Mouse (Mus musculus): Measurements from ENCODE around the gene Tnfrsf14. TPM values are rescaled to one million over a fixed set of nuclear protein-coding genes. Genes with fewer than 3 reads are reported as not detected.
A peak's percentile ranks its signal among the peaks of the same experiment; 100 is the strongest.

The Tnfrsf14 gene
- total and polyA plus RNA-seq, 3 experiments, result 8.2 to 13.4 TPM; not detected in 1

- Histone ChIP-seq H3K4me1 (ENCODE audit: control insufficient read depth in 1 of 2, insufficient read depth in 2 of 2, low read length in 2 of 2) (peaks cover 3 to 24% of the 10 kb centered on the region in 2 experiments; a peak in 3 of 4 replicates), H3K27me3 (ENCODE audit: control insufficient read depth in 1 of 2, insufficient read depth in 2 of 2, low read length in 2 of 2) (no peaks in the 10 kb centered on the region), H3K36me3 (ENCODE audit: control insufficient read depth in 1 of 2, insufficient read depth in 2 of 2, low read length in 2 of 2) (peaks cover 0 to 4% of the 10 kb centered on the region in 2 experiments; a peak in 1 of 4 replicates), H3K9me3 (replicated peaks; ENCODE audit: insufficient read depth, low read length) (no peaks in the 10 kb centered on the region), H3K9ac (ENCODE audit: control insufficient read depth, low read depth, low read length, poor library complexity, severe bottlenecking) (peak overlapping the region; percentile 67), H3K4me3 (ENCODE audit: control insufficient read depth in 1 of 2, insufficient read depth in 1 of 2, low read depth in 2 of 2, low read length in 2 of 2) (peak overlapping the region; percentile 58 to 76), H3K79me2 (ENCODE audit: control insufficient read depth, insufficient read depth, low read length, poor library complexity) (no peaks in the 10 kb centered on the region; the same call in none of the 2 replicates), H3K27ac (ENCODE audit: control insufficient read depth, low read depth, low read length) (peak overlapping the region; percentile 89)
- TF ChIP-seq POLR2A (IDR thresholded peaks at IDR 0.05; ENCODE audit: control insufficient read depth in 1 of 2, insufficient read depth in 1 of 2, low read depth in 1 of 2, low read length in 2 of 2, poor library complexity in 1 of 2) (no peak), SIN3A (IDR thresholded peaks at IDR 0.05; ENCODE audit: low read length) (peak; percentile 13; the same call in 1 of the 2 replicates), GATA1 (IDR thresholded peaks at IDR 0.05; ENCODE audit: low read depth, low read length) (peak; percentile 28; the same call in 1 of the 2 replicates)
- DNase-seq (ENCODE audit: low read depth, low spot score), result no peak
These were observed 1.1 kb downstream of the Tnfrsf14 start for GRCm38 (mm10) chr4:154926969-154927898.

GRCm38 (mm10) chr4:154925413-154925812 is 3.0 kb downstream of the Tnfrsf14 start:
- no peak overlapping the region for H3K9ac ChIP-seq (ENCODE audit: control insufficient read depth, low read depth, low read length, poor library complexity, severe bottlenecking)
- peaks cover 0 to 4% of the 10 kb centered on the region in 2 experiments; a peak in 1 of 4 replicates for H3K36me3 ChIP-seq (ENCODE audit: control insufficient read depth in 1 of 2, insufficient read depth in 2 of 2, low read length in 2 of 2)

GRCm38 (mm10) chr4:154922931-154923330 is 5.4 kb downstream of the Tnfrsf14 start:
- Histone ChIP-seq H3K4me3 (ENCODE audit: control insufficient read depth in 1 of 2, insufficient read depth in 1 of 2, low read depth in 2 of 2, low read length in 2 of 2) (no peak overlapping the region), H3K9ac (ENCODE audit: control insufficient read depth, low read depth, low read length, poor library complexity, severe bottlenecking) (no peak overlapping the region)

More at GRCm38 (mm10) chr4:154925413-154925812, 3.0 kb downstream of the Tnfrsf14 start:
- Histone ChIP-seq H3K9me3 (replicated peaks; ENCODE audit: insufficient read depth, low read length) (no peaks in the 10 kb centered on the region), H3K4me3 (ENCODE audit: control insufficient read depth in 1 of 2, insufficient read depth in 1 of 2, low read depth in 2 of 2, low read length in 2 of 2) (no peak overlapping the region), H3K4me1 (ENCODE audit: control insufficient read depth in 1 of 2, insufficient read depth in 2 of 2, low read length in 2 of 2) (peaks cover 3 to 24% of the 10 kb centered on the region in 2 experiments; a peak in 3 of 4 replicates), H3K79me2 (ENCODE audit: control insufficient read depth, insufficient read depth, low read length, poor library complexity) (no peaks in the 10 kb centered on the region; the same call in none of the 2 replicates), H3K27me3 (ENCODE audit: control insufficient read depth in 1 of 2, insufficient read depth in 2 of 2, low read length in 2 of 2) (no peaks in the 10 kb centered on the region), H3K27ac (ENCODE audit: control insufficient read depth, low read depth, low read length) (no peak overlapping the region)
- peak; percentile 58 for DNase-seq (ENCODE audit: low read depth, low spot score)
- TF ChIP-seq JUND (IDR thresholded peaks at IDR 0.05; ENCODE audit: low read depth, low read length), result no peak
- TF ChIP-seq ETS1 (IDR thresholded peaks at IDR 0.05; ENCODE audit: low read depth, low read length), result no peak
- TF ChIP-seq EP300 (IDR thresholded peaks at IDR 0.05; ENCODE audit: low read depth in 1 of 2, low read length in 2 of 2), result no peak
- no peak for TF ChIP-seq CHD1 (IDR thresholded peaks at IDR 0.05; ENCODE audit: low read depth, low read length)
- TF ChIP-seq CTCF (IDR thresholded peaks at IDR 0.05 in 2 of 3, conservative IDR thresholded peaks at IDR 0.05 in 1 of 3; ENCODE audit: control insufficient read depth in 1 of 3, insufficient read depth in 1 of 3, low read depth in 2 of 3, low read length in 3 of 3, poor library complexity in 1 of 3, severe bottlenecking in 1 of 3), result peak; percentile 67 to 96 (median 68)
- TF ChIP-seq UBTF (IDR thresholded peaks at IDR 0.05; ENCODE audit: borderline replicate concordance, insufficient read depth, low read depth, low read length), result no peak
- TF ChIP-seq E2F4 (IDR thresholded peaks at IDR 0.05; ENCODE audit: borderline replicate concordance, low read depth, low read length), result no peak
- TF ChIP-seq RAD21 (IDR thresholded peaks at IDR 0.05; ENCODE audit: low read depth, low read length), result peak; percentile 3
- TF ChIP-seq SMC3 (IDR thresholded peaks at IDR 0.05; ENCODE audit: low read depth, low read length), result peak; percentile 23; the same call in 1 of the 2 replicates
- no peak for TF ChIP-seq MXI1 (IDR thresholded peaks at IDR 0.05; ENCODE audit: low read depth, low read length)

More at GRCm38 (mm10) chr4:154922931-154923330, 5.4 kb downstream of the Tnfrsf14 start:
- TF ChIP-seq NRF1 (IDR thresholded peaks at IDR 0.05; ENCODE audit: insufficient read depth, low read depth, low read length, poor library complexity, severe bottlenecking) (no peak), ZMIZ1 (IDR thresholded peaks at IDR 0.05; ENCODE audit: low read depth, low read length) (no peak), KAT2A (conservative IDR thresholded peaks at IDR 0.05; ENCODE audit: low read depth, low read length) (no peak), MYB (IDR thresholded peaks at IDR 0.05; ENCODE audit: low read depth, low read length) (no peak), TCF12 (IDR thresholded peaks at IDR 0.05; ENCODE audit: low read depth, low read length) (no peak), RAD21 (IDR thresholded peaks at IDR 0.05; ENCODE audit: low read depth, low read length) (no peak), E2F4 (IDR thresholded peaks at IDR 0.05; ENCODE audit: borderline replicate concordance, low read depth, low read length) (no peak), USF2 (IDR thresholded peaks at IDR 0.05; ENCODE audit: borderline replicate concordance in 1 of 2, insufficient read depth in 1 of 2, low read depth in 1 of 2, low read length in 2 of 2) (no peak), ZKSCAN1 (IDR thresholded peaks at IDR 0.05; ENCODE audit: low read depth, low read length) (no peak), CTCF (IDR thresholded peaks at IDR 0.05 in 2 of 3, conservative IDR thresholded peaks at IDR 0.05 in 1 of 3; ENCODE audit: control insufficient read depth in 1 of 3, insufficient read depth in 1 of 3, low read depth in 2 of 3, low read length in 3 of 3, poor library complexity in 1 of 3, severe bottlenecking in 1 of 3) (no peak), ZNF384 (IDR thresholded peaks at IDR 0.05; ENCODE audit: low read depth, low read length) (no peak), GABPA (IDR thresholded peaks at IDR 0.05; ENCODE audit: low read depth, low read length) (no peak), POLR2AphosphoS2 (IDR thresholded peaks at IDR 0.05; ENCODE audit: low read length) (no peak), JUND (IDR thresholded peaks at IDR 0.05; ENCODE audit: low read depth, low read length) (no peak), UBTF (IDR thresholded peaks at IDR 0.05; ENCODE audit: borderline replicate concordance, insufficient read depth, low read depth, low read length) (no peak), MAX (IDR thresholded peaks at IDR 0.05; ENCODE audit: low read length) (no peak)
- DNase-seq (ENCODE audit: low read depth, low spot score), result no peak
- Histone ChIP-seq H3K36me3 (ENCODE audit: control insufficient read depth in 1 of 2, insufficient read depth in 2 of 2, low read length in 2 of 2) (no peaks in the 10 kb centered on the region), H3K79me2 (ENCODE audit: control insufficient read depth, insufficient read depth, low read length, poor library complexity) (no peaks in the 10 kb centered on the region; the same call in 1 of the 2 replicates), H3K9me3 (replicated peaks; ENCODE audit: insufficient read depth, low read length) (no peaks in the 10 kb centered on the region), H3K27me3 (ENCODE audit: control insufficient read depth in 1 of 2, insufficient read depth in 2 of 2, low read length in 2 of 2) (no peaks in the 10 kb centered on the region), H3K4me1 (ENCODE audit: control insufficient read depth in 1 of 2, insufficient read depth in 2 of 2, low read length in 2 of 2) (peaks cover 0 to 10% of the 10 kb centered on the region in 2 experiments; a peak in 2 of 4 replicates), H3K27ac (ENCODE audit: control insufficient read depth, low read depth, low read length) (no peak overlapping the region)

Data from MEL (cell line).